Mouse (Mus musculus) heart, embryonic 12.5 days (tissue): ENCODE measurements around the gene Zscan12. TPM values are rescaled to one million over a fixed set of nuclear protein-coding genes. Genes with fewer than 3 reads are reported as not detected.
A peak's percentile ranks its signal among the peaks of the same experiment; 100 is the strongest.

Experiments used
- ATAC-seq: fragments of 200-750 bp; cut with Nextera tagmentation; 2 replicates; pipeline ENCODE4 v1.8.0; 2017; ENCODE audit warnings: moderate TSS enrichment, moderate library complexity; ENCODE audit not compliant: insufficient number of reproducible peaks, low FRiP score
- H3K27ac ChIP-seq: fragments of 300-500 bp; sonication (generic); 2 replicates; pipeline ENCODE4 v1.5.1; 2016; ENCODE audit warnings: mild to moderate bottlenecking, moderate library complexity; ENCODE audit not compliant: poor library complexity, severe bottlenecking
- H3K27me3 ChIP-seq: fragments of 300-500 bp; sonication (generic); replicated peaks from 2 replicates; pipeline ENCODE4 v1.6.1; 2016; ENCODE audit warnings: mild to moderate bottlenecking, moderate library complexity
- H3K36me3 ChIP-seq: fragments of 300-500 bp; sonication (generic); 2 replicates; pipeline ENCODE4 v1.6.1; 2016; ENCODE audit warnings: mild to moderate bottlenecking, moderate library complexity
- H3K4me1 ChIP-seq: fragments of 300-500 bp; sonication (generic); replicated peaks from 2 replicates; pipeline ENCODE4 v1.6.1; 2016; ENCODE audit warnings: mild to moderate bottlenecking
- H3K4me2 ChIP-seq: fragments of 300-500 bp; sonication (generic); 2 replicates; pipeline ENCODE4 v1.6.1; 2016; ENCODE audit warnings: mild to moderate bottlenecking, moderate library complexity
- H3K4me3 ChIP-seq: fragments of 300-500 bp; sonication (generic); 2 replicates; pipeline ENCODE4 v1.5.1; 2016; ENCODE audit warnings: mild to moderate bottlenecking
- H3K9ac ChIP-seq: fragments of 300-500 bp; sonication (generic); 2 replicates; pipeline ENCODE4 v1.6.1; 2016; ENCODE audit warnings: mild to moderate bottlenecking, moderate library complexity
- H3K9me3 ChIP-seq: fragments of 300-500 bp; sonication (generic); replicated peaks from 2 replicates; pipeline ENCODE4 v1.6.1; 2016; ENCODE audit warnings: mild to moderate bottlenecking, moderate library complexity
- WGBS: fragments of 180-500 bp; shearing (Covaris S2); methylation state at CpG from one replicate; pipeline ENCODE4 v1.1.7; 2016; 5-methylcytosine and 5-hydroxymethylcytosine counted together
- polyA plus RNA-seq: library from polyadenylated mRNA; unstranded; fragments of >200 nt; fragmentation: Nextera tagmentation; extraction: Ambion mirVana; gene quantifications from 2 replicates; pipeline ENCODE4 v1.2.1, GENCODE M21; 2016

Zscan12 gene
- polyA plus RNA-seq: 8.8 and 9.9 TPM in 2 replicates

- Histone ChIP-seq H3K27me3 (no peaks in the 10 kb centered on the region; the same call in 1 of the 2 replicates), H3K4me1 (peaks cover 17% of the 10 kb centered on the region), H3K9me3 (no peaks in the 10 kb centered on the region), H3K27ac (peak within 1 kb of the TSS; percentile 72), H3K36me3 (peaks cover 15% of the 10 kb centered on the region), H3K4me2 (peak within 1 kb of the TSS; percentile 69), H3K4me3 (peak within 1 kb of the TSS; percentile 64), H3K9ac (peak within 1 kb of the TSS; percentile 81)
- under 1% methylated on average over 29 of the region's 29 CpGs for WGBS
- ATAC-seq: peak; percentile 96
Observed at GRCm38 (mm10) chr13:21362621-21363248, at the start of gene Zscan12. Zscan12 (plus strand) TSS chr13:21362820.

GRCm38 (mm10) chr13:21312854-21313253 lies 49.8 kb upstream of the Zscan12 start:
- ATAC-seq: no peak
- H3K4me3 ChIP-seq: no peak overlapping the region

DNA sequence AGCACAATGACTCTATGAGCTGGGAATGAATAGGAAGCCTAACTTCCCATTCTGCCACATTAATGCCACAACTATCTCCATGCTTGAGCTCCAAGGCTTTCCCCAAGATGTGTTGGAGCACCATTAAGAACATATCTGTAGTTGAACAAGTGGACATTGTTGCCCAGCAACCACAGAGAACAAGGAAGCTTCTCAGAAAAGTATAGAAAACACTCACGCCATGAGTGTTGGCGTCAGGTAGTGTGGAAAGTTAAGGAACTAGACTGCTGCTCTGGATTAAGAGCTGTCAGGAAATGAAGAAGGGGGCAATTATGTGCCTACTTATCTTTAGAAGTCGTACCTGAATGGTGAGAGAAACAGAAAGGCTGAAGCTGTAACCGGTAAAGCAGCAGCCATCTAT lies 48.7 kb upstream of the Zscan12 start:
- Histone ChIP-seq H3K27ac (no peak overlapping the region), H3K4me3 (no peak overlapping the region), H3K9me3 (no peaks in the 10 kb centered on the region), H3K27me3 (no peaks in the 10 kb centered on the region; the same call in 1 of the 2 replicates), H3K4me2 (no peak overlapping the region), H3K4me1 (no peaks in the 10 kb centered on the region), H3K9ac (no peak overlapping the region), H3K36me3 (no peaks in the 10 kb centered on the region)
- 78% methylated on average over 4 of the region's 4 CpGs for WGBS
- ATAC-seq: no peak

More at GRCm38 (mm10) chr13:21312854-21313253, 49.8 kb upstream of the Zscan12 start:
- H3K4me1 ChIP-seq: no peaks in the 10 kb centered on the region
- no peaks in the 10 kb centered on the region for H3K36me3 ChIP-seq
- no peak overlapping the region for H3K27ac ChIP-seq
- no peak overlapping the region for H3K9ac ChIP-seq
- no peak overlapping the region for H3K4me2 ChIP-seq
- WGBS: 54% methylated on average over 3 of the region's 5 CpGs
- H3K9me3 ChIP-seq: no peaks in the 10 kb centered on the region
- H3K27me3 ChIP-seq: no peaks in the 10 kb centered on the region; the same call in 1 of the 2 replicates

- Histone ChIP-seq H3K4me3 (no peak overlapping the region), H3K4me1 (0 out of 2 replicates have a peak, but pooled peaks cover 3% of the 10 kb centered on the region), H3K27me3 (no peaks in the 10 kb centered on the region), H3K4me2 (no peak overlapping the region), H3K27ac (no peak overlapping the region), H3K9ac (no peak overlapping the region), H3K9me3 (no peaks in the 10 kb centered on the region), H3K36me3 (no peaks in the 10 kb centered on the region)
- ATAC-seq: no peak
- WGBS: 38% methylated on average over 3 of the region's 3 CpGs
Observed at GRCm38 (mm10) chr13:21320262-21320661, 42.4 kb upstream of the Zscan12 start.

- Histone ChIP-seq H3K9me3 (no peaks in the 10 kb centered on the region), H3K36me3 (no peaks in the 10 kb centered on the region), H3K27me3 (no peaks in the 10 kb centered on the region), H3K9ac (peak overlapping the region; percentile 61), H3K4me2 (peak overlapping the region; percentile 72), H3K4me3 (peak overlapping the region; percentile 56), H3K4me1 (0 out of 2 replicates have a peak, but pooled peaks cover 3% of the 10 kb centered on the region), H3K27ac (no peak overlapping the region)
- ATAC-seq: no peak
- 3% methylated on average over 18 of the region's 18 CpGs for WGBS
Observed at GRCm38 (mm10) chr13:21321890-21322494, 40.6 kb upstream of the Zscan12 start.

DNA sequence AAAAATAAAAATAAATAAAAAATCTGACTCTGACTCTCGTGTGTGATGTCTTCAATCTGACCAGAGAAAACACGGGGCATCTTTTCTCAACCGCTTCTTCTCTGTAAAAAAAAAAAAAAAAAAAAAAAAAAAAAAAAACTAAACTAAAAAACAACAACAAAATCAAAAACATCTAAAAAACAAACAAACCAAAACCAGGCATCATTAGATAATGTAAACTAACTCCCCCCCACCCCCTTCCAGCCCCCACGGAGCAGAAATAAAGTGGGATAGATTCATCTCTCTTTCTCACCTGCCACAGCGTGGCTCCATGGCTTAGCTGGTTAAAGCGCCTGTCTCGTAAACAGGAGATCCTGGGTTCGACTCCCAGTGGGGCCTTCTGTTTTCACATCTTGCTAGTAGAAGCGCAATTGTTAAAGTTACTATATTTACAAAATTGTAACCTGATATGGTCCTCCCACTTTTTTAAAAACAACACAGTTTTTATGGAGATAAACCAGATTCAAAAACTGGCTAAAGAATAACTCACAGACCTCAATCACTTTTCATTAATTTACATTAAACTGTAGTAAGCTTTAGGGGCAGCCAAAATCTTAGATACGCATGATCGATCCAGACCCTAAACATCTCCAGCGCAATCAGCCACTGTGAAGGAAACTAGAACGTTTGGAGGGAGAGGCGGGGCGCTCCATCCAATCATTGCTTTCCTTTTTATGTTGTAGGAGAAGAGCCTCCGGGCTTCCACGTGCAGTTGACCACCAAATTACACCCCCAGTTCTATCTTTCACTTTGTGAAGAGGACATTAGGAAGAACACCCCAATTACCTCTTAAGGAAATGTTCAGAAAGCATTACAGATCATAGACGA lies 39.9 kb upstream of the Zscan12 start:
- no peak overlapping the region for H3K9ac ChIP-seq

GRCm38 (mm10) chr13:21323405-21323804 lies 39.2 kb upstream of the Zscan12 start:
- Histone ChIP-seq H3K4me3 (peak overlapping the region; percentile 32; the same call in 1 of the 2 replicates), H3K4me2 (peak overlapping the region; percentile 49), H3K27me3 (no peaks in the 10 kb centered on the region), H3K9ac (no peak overlapping the region), H3K9me3 (no peaks in the 10 kb centered on the region), H3K36me3 (no peaks in the 10 kb centered on the region), H3K27ac (no peak overlapping the region), H3K4me1 (peaks cover 3% of the 10 kb centered on the region; the same call in 1 of the 2 replicates)
- 60% methylated on average over 6 of the region's 6 CpGs for WGBS
- no peak for ATAC-seq

More for the DNA sequence above, 39.9 kb upstream of the Zscan12 start:
- 18% methylated on average over 18 of the region's 18 CpGs for whole genome bisulfite sequencing
- no peaks in the 10 kb centered on the region for H3K27me3 ChIP-seq
- no peaks in the 10 kb centered on the region for H3K36me3 ChIP-seq
- ATAC-seq: no peak
- peak overlapping the region; percentile 72 for H3K4me2 ChIP-seq
- H3K9me3 ChIP-seq: no peaks in the 10 kb centered on the region
- no peak overlapping the region for H3K27ac ChIP-seq
- peaks cover 3% of the 10 kb centered on the region; the same call in 1 of the 2 replicates for H3K4me1 ChIP-seq
- H3K4me3 ChIP-seq: peak overlapping the region; percentile 56

DNA sequence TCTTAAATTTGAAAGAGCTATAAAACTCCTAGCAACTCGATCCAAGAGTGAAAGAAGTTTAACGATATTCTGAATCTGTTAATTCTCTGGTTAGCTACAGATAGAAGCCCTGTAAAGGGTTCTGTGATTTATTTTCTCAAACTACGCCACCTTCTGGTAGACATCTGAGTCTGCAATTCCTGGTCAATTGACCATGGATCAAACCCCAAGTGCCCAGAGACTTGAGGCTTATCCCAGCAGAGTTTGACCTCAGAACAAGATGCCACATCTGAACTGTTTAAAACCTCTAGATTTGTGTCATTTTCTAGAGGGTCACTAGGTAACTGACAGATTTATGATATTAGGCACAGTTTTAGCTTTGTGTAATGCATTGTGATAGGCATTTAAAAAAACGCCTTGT lies 36.4 kb upstream of the Zscan12 start:
- ATAC-seq: no peak
- H3K4me3 ChIP-seq: peak overlapping the region; percentile 65
- no peaks in the 10 kb centered on the region for H3K36me3 ChIP-seq
- H3K27ac ChIP-seq: no peak overlapping the region
- 5% methylated on average over 4 of the region's 4 CpGs for WGBS
- no peak overlapping the region for H3K9ac ChIP-seq
- H3K9me3 ChIP-seq: no peaks in the 10 kb centered on the region
- H3K4me2 ChIP-seq: peak overlapping the region; percentile 71
- H3K4me1 ChIP-seq: peaks cover 3% of the 10 kb centered on the region; the same call in 1 of the 2 replicates
- H3K27me3 ChIP-seq: no peaks in the 10 kb centered on the region

GRCm38 (mm10) chr13:21326657-21327211 lies 35.9 kb upstream of the Zscan12 start:
- Histone ChIP-seq H3K36me3 (no peaks in the 10 kb centered on the region), H3K27ac (no peak overlapping the region), H3K27me3 (no peaks in the 10 kb centered on the region), H3K4me1 (peaks cover 3% of the 10 kb centered on the region; the same call in 1 of the 2 replicates), H3K9ac (peak overlapping the region; percentile 69), H3K4me2 (peak overlapping the region; percentile 71), H3K4me3 (peak overlapping the region; percentile 65), H3K9me3 (no peaks in the 10 kb centered on the region)
- ATAC-seq: peak; percentile 59; the same call in 1 of the 2 replicates
- WGBS: under 1% methylated on average over 24 of the region's 24 CpGs

- under 1% methylated on average over 9 of the region's 9 CpGs for WGBS
- Histone ChIP-seq H3K36me3 (no peaks in the 10 kb centered on the region), H3K27ac (no peak overlapping the region), H3K4me3 (peak overlapping the region; percentile 65), H3K27me3 (no peaks in the 10 kb centered on the region), H3K4me1 (no peaks in the 10 kb centered on the region; the same call in 1 of the 2 replicates), H3K9ac (peak overlapping the region; percentile 69; the same call in 1 of the 2 replicates), H3K4me2 (peak overlapping the region; percentile 71), H3K9me3 (no peaks in the 10 kb centered on the region)
- ATAC-seq: no peak
Observed at GRCm38 (mm10) chr13:21327424-21327823, 35.2 kb upstream of the Zscan12 start.
